ENCODE assay signal across 24 mouse cellular contexts in genomic region chr7:65977286-65977685, GRCm38 (mm10).
DNase-seq lines count a peak whose midpoint lies in the region; ATAC-seq lines count a peak whose summit lies in the region.
"Had no signal": no experiment of that assay in that cellular context is flagged by ENCODE, and none has a peak within 500 bp of the region (broad histone marks: within the 10 kb centered on the region; RNA-seq: fewer than 3 reads in every experiment).

No protein-coding gene starts in this region.

- no peak overlapping the region for H3K27ac ChIP-seq in heart, embryonic 12.5 days (ENCODE audit: poor library complexity, severe bottlenecking)
- H3K27ac ChIP-seq: heart, embryonic 15.5 days; hindbrain, embryonic 12.5 days; hindbrain, embryonic 15.5 days; kidney, embryonic 15.5 days had no signal

- no peaks in the 10 kb centered on the region for H3K36me3 ChIP-seq in heart, embryonic 12.5 days
- H3K36me3 ChIP-seq: heart, embryonic 15.5 days; hindbrain, embryonic 12.5 days; hindbrain, embryonic 15.5 days; kidney, embryonic 15.5 days had no signal

- no peak overlapping the region for H3K9ac ChIP-seq in heart, embryonic 12.5 days
- H3K9ac ChIP-seq: forebrain, postnatal 0 days; heart, embryonic 15.5 days; hindbrain, embryonic 12.5 days; hindbrain, embryonic 15.5 days; kidney, embryonic 15.5 days had no signal

- peaks cover 14% of the 10 kb centered on the region for H3K4me1 ChIP-seq in heart, embryonic 12.5 days (replicated peaks)
- H3K4me1 ChIP-seq: hindbrain, embryonic 15.5 days had no signal

- H3K4me2 ChIP-seq in heart, embryonic 12.5 days: no peak overlapping the region
- H3K4me2 ChIP-seq: heart, embryonic 11.5 days; heart, embryonic 15.5 days; hindbrain, embryonic 12.5 days; hindbrain, embryonic 15.5 days; kidney, embryonic 15.5 days had no signal

- no peak overlapping the region for H3K4me3 ChIP-seq in heart, embryonic 12.5 days
- H3K4me3 ChIP-seq: gastrocnemius, adult 2 months; heart, embryonic 15.5 days; hindbrain, embryonic 12.5 days; hindbrain, embryonic 15.5 days; kidney, embryonic 15.5 days had no signal

- no peak for ATAC-seq in heart, embryonic 12.5 days (ENCODE audit: insufficient number of reproducible peaks, low FRiP score)
- ATAC-seq: activated CD4-positive, CD25-positive, alpha-beta regulatory T cell, adult 4 months; CD4-positive, CD25-positive, alpha-beta regulatory T cell, adult 4 months; forebrain, embryonic 14.5 days; forebrain, postnatal 0 days; intestine, postnatal 0 days had no signal

- H3K27me3 ChIP-seq in heart, embryonic 12.5 days (replicated peaks): peaks cover 15% of the 10 kb centered on the region; the same call in 1 of the 2 replicates
- H3K27me3 ChIP-seq: heart, embryonic 15.5 days; hindbrain, embryonic 12.5 days; hindbrain, embryonic 15.5 days; kidney, embryonic 15.5 days had no signal

- H3K9me3 ChIP-seq in heart, embryonic 12.5 days (replicated peaks): no peaks in the 10 kb centered on the region
- H3K9me3 ChIP-seq: heart, embryonic 15.5 days; hindbrain, embryonic 12.5 days; hindbrain, embryonic 15.5 days; kidney, embryonic 15.5 days had no signal

- 65% methylated on average over 5 of the region's 5 CpGs for WGBS in heart, embryonic 12.5 days

- peak; percentile 94 for DNase-seq in heart, adult 11 months
- DNase-seq in heart, postnatal 4 days: no peak
- DNase-seq in heart, adult 9 months (ENCODE audit: low spot score in 2 of 2): peak; percentile 41 to 51
- peak; percentile 20 for DNase-seq in 3T3-L1 (ENCODE audit: low read depth, low spot score)
- DNase-seq in brain, adult 2 months (ENCODE audit: low read depth, low spot score): peak; percentile 54
- DNase-seq in thymus, postnatal 0 days (ENCODE audit: low spot score): no peak
- DNase-seq: adrenal gland, adult 8-10 months; adrenal gland, postnatal 25 days; cerebellum, adult 11 months; cerebellum, adult 8-10 months; forebrain, postnatal 0 days; gastrocnemius, adult 2 months; gastrocnemius, postnatal 14 days; kidney, adult 2 months had no signal

Comparison
In these comparisons a context has a peak if more than half of its experiments do, and no peak if none do; other contexts are left out.
1. DNase-seq: peak in heart, adult 11 months (single experiment), heart, adult 9 months (2 of 2), 3T3-L1 (single experiment) and brain, adult 2 months (single experiment); none in heart, postnatal 4 days (single experiment) and thymus, postnatal 0 days (single experiment).